Mouse (Mus musculus) kidney, postnatal 4 days (tissue): ENCODE data around the gene Amz1.
A peak's percentile ranks its signal among the peaks of the same experiment; 100 is the strongest.

Experiments
- DNase-seq, 2 experiments: peaks; one replicate each; pipeline ENCODE4 v3.0.0; 2021; ENCODE audit warnings: mixed read lengths in 2 of 2

Gene Amz1

DNA sequence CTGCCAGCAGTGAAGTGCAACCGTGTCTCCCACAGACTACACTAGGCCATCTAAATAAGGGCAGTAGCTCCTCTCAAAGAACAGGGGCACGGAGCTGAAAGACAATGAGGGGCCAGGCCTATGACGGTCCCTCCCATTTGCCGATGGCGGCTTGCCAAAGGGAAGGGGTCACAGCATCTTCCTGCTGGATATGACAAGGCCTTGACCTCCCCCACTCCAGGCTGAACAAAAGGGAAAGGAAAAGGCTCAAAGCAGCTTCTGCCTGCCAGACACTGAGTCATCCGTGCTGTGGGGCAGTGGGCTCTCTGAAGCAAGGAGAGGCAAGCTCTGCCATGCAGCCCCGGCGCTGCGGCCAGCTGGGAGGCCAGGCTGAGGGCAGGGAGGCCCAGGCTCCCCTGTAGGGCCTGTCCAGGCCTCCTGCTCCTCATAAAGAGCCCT is 43.8 kb downstream of the Amz1 start:
- peak; percentile 93 to 95 for DNase-seq

DNA sequence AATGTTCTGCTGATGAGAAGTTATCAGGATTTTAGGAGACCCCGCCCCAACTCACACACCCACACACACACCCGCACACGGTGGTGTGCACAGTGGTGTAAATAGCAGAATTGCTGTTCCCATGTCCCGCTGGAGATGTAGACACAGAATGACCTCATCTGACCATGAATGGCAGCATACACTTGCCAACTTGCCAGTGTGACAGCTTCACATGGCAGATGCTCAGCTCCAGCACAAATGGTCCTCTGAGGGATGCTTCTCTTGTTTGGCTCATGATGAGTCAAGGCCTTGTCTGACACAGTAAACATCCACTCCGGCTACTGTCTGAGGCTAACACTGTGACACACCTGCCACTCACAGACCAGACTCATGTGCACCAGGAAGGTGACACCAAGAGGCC is 44.4 kb downstream of the Amz1 start:
- no peak for DNase-seq

DNA sequence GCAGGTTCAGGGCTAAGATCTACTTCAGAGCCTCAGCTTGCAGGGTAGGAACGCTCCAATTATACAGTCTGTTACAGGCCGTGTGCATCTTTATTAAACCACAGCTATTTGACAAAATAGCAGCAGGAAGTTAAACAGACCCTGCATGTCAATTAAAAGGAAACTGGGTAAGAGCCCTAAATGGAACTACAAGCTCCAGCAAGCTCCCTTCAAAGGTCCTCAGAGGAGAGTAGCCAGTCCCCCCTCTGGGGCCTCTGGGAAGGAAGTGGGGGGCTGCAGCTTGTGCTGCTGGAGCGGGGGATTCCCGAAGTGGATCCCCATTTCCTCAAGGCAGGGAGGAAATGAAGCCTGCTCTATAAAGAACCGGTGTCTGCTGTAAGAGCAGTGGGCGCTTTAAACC is 47.7 kb downstream of the Amz1 start:
- DNase-seq, result peak; percentile 42 to 62

DNA sequence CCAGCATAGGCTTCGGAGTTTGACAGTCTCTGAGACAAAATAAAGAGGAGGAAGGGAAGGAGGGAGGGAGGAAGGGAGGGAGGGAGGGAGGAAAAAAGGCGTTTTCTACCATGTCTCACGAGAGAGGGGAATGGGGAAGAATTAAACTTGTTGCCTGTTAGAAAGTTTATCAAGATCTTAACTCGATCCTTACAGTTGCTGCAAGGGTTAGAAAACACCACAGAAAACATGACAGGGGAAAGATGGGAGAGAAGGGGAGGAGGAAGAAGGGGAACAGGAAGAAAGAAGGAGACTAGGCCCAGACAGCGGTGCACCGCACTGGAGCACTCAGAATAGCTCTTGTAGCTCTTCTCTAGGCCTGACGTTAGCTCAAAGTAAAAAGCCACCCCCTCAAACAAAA is 48.2 kb downstream of the Amz1 start:
- no peak for DNase-seq

DNA sequence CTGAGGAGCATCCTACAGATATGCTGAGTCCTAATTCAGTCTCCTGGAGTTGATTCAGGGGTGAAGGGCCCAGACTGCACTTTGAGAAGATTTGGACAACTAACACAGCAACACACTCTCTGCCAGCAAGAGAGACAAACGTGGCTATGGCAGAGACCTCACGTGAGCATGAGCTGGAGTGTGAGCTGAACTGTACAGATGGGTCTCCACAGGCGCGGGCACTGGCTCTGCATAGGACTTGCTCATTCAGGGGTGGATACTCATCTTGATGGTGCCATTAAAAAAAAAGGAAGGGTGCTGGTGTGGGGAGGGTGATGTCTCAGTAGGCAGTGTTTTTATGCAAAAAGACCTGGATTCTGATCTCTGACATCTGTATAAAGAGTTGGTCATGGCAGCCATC is 51.2 kb downstream of the Amz1 start:
- no peak for DNase-seq

DNA sequence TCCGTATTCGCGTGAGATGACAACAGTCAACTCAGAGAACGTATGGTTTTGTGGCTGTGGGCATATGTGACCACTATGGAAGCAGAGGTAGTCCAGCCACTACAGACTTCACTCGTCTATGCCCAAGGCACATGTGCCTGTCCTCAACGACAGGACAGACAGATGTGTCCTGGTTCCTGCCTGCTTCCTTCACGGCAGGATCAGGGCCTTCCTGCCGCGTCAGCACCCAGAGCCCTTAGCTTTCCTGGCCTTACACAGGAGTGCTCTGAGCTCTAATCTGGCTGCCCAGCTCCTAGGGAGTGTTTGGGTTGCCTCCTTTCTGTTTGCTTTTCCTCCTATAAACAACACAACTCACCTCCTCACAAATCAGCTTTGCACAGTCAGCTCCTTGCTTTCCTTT is 53.0 kb downstream of the Amz1 start:
- DNase-seq, result peak in 1 of 2 experiments; percentile 47

DNA sequence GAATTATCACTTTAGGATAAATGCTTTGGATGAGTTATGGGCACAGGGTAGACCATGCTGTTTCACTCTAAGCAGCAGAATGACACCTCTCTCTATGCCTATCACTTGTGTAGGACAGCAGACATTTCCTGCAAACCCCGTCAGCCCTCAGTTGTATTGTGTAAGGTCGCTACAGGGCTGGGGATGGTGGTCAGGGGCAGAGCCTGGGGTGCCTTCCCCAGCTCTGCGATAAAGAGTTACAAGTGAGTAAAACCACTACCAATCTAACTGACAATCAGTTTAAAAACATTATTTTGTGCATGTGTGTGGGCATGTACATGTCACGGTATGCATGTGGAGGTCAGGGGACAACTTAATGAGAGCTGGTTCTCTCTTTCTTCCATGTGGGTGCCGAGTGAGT is 57.2 kb downstream of the Amz1 start:
- DNase-seq, result no peak

DNA sequence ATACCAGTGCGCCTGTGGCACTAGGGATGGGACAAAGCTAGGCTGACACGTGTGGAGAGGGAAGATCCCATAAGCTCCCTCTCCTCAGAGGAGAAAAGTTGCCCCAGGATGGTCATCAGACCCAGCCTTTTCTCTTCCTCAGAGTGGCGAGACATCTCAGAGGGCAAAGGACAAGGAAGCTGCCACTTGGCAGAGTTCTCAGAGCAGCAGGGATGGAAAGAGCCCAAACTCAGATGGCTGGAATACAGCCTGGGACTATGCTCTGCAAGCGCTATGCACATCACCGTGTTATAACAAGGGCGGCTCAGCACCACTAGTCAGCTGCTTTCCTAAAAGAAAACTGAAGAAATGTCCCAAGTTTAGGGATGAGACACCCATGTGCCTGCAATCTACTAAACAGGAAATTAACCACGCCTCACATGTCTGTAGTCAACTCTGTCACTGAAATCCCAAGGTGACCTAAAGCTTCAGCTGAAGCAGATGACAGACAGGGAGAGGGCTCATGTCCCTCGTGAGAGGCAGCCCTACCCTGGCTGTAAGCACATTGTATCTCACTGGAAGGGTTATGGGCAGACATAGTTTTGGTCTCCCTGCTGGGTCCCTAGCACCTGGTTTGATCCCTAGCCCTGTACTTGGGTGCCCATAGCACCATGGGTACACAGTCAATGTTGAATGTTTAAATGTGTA is 58.1 kb downstream of the Amz1 start:
- DNase-seq, result no peak

DNA sequence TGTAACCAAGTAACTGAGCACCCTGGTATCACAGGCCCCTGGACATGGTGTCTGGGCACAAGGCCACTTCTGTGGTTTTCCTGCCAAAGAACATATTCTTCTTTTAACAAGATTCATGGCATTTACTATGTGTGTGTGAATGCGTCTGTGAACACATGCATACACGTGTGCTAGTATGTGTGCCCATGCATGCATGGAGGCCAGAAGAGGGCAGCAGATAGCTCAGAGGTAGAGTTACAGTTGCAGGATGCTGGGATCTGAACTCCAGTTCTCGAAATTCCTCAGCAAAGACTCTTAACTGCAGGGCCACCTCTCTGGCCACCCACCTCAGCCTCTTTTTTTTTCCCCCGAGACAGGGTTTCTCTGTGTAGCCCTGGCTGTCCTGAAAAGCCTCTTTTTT is 59.6 kb downstream of the Amz1 start:
- no peak for DNase-seq

DNA sequence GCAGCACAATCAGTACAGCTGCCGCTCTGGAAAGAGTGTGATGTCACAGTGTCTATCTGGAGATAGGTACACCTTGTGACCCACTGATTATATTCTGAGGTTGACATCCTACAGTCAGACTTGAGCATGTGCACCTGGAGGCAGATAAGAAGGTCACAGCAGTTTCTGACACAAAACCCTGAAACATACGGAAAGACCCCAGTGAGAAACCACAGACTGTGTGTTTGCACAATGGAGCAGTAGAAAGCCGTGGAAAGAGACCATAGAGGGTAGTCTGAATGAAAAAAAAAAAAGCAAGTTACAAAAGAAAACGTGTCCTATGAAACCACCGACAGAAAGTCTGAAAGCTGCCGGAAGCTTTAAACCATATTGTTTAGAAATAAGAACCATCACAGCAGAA is 60.4 kb downstream of the Amz1 start:
- no peak for DNase-seq

DNA sequence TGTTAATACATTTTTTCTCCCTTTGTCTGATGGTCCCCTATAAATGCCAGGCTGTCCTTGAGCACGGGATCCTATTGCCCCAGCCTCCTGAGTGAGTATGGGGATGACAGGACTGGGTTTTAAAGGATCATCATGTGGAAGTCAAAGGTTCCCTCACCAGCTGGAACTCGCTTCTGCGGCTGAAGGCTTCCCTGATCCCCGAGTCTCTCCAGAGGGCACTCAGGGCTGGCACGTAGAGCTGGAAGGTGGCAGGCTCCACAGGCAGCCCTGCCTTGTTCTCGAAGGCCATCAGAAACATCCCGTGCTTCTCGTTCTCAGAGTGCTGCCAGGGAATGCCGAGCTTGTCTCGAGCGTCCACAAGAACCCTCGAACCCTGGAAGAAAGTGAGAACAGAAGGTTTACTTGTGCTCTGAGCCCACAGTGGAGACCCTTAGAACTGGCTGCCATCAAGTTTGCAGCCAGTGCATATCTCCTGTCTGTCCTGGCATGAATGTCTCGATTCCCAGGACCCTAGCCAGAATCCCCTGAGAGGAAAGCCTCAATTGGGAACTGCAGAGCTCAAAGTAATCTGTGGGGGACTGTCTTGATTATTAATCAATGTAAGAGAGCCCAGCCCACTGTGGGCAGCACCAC is 61.4 kb downstream of the Amz1 start:
- DNase-seq, result no peak

DNA sequence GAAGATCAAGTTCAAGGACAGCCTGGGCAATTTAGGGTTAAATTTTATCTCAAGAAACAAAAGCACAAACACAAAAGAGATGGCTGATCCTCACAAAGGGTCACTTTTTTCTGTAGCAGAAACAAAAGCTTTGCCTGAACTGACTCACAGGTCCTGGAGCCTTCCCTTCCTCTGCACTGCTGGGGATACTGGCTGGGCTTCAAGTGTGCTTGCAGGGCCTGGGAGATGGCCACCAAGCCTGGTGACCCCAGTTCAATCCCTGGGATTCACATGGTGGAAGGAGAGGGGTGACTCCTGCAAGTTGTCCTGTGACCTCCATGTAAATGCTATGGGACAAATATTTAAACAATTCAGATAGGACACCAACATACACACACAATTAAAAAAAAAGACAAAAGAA is 65.6 kb downstream of the Amz1 start:
- no peak for DNase-seq

DNA sequence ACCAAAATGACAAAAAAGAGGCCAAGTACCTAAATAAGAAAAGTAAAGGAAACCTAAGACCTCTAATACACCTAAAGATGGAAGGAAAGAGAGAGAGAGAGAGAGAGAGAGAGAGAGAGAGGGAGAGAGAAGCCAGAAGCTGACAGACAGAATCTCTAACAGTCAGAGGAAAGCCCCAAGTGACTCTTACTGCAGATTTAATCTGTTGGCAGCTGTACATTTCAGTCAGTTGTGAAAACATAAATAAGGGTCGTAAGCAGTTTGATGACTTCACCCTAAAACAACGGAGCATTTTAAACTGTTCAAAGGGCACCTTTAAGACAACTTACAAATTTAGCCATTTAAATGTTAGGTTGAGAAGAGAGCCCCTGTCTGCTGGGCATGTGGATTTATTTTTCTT is 66.5 kb downstream of the Amz1 start:
- DNase-seq, result no peak

DNA sequence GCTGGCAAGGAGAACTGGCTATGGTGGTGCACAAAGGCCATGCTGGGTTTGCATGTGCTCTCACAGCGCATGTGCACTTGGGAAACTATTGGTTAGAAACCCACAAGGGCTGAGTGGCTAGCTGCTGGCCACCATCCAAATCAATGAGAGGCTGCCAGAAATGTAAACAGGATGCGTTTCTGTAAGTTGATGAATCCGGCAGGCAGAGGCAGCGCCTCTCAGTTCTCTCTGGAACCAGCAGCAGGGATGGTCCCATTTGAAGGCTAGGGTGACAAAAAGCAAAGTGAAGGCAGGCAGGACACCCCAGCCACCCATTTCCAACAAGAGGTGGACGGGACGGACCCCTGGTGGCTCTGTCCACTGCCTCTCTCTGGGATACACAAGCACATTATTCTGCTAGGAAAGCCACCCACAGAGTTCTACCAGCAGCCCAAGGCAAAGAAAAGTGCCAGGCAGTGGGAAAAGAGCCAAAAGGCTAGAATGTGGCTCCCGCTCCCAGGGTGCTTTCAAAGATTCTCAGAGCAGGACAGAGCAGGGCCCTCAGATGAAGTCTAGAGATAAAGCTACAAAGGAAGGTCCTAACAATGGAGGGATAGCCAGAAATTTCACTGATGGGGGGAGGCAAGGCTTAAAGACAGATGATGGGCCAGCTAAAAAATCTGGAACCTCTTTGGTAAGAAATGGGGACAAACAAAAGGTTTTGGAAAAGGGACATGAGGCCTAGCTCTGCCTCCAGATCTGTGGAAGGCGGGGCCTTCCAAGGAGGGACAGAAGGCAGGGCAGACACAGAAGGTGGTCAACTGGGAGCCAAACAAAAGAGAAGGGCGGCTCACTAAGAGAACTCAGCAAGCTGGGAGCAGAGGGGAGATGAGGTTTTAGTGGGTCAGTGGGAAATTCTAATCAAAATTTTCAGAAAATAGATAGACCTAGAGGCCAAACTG is 67.3 kb downstream of the Amz1 start:
- DNase-seq, result peak; percentile 70 to 79

DNA sequence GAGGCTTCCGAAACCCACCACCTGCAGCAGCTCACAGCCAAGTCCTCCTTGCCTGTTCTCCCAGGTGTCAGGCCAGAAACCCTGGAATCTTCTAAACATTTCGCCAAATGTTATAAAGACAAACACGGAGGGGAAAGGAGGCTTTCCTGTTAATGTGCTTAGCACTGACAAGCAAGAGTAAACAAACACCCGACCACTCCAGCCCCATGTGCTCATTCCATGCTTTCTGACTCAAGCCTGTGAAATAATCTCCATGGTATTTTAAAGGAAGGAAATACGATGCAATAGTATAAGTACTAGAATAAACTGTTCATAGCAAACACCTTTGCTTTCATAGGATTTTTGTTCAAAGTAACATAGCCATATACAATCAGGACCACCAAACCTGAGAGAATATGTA is 68.3 kb downstream of the Amz1 start:
- no peak for DNase-seq

DNA sequence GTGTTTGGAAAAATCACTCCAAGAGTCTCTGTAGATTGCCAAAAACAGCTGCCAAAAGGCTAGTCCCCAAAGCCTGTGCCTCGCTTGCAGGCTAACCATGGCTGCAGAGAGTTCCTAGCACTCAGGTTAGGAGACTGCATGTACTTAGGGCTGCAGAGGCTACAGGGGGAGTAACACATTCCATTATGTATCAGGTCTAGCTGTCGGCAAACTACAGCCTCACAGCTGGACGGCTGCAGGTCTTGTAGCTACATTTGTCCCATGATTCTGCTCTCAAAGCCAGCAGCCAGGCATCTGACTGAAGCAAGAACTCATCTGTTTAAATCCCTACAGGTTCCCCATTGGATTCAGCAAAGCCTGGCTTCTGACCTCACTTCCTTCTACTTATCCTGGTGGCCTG is 70.8 kb downstream of the Amz1 start:
- no peak for DNase-seq

DNA sequence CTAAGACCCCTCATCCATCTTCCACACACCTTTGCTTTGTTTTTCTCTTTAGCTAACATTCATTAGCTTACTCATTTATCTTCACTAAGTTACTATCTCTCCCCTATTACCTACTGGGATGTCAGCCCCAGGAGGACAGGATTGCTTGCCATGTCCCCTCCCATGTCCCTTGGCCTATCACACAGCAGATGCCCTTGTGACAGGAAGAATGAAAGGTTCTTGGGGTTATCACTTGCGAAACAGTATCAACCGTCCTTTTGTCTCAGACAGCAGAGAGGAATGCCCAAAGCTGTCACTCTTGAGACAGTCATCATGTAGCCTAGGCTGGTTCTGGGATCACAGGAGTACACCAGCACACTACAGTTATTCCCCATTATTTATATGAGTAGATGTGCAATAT is 71.2 kb downstream of the Amz1 start:
- no peak for DNase-seq

DNA sequence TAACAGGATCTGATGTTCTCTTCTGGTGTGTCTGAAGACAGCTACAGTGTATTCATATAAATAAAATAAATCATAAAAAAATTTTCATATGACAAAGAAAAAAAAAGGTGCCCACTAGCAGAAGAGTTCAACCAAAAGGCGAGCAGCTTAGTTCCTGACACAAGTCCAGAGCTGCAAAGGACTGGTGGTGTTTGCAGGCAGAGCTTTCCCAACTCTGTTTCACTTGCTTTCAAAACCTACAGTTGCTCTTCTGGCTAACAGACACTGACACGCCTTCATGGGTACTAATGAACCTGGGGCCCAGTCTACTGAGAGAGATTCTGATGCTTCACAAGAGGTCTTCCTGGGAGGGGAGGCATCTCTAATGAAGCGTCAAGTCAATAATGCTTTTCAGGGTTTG is 72.1 kb downstream of the Amz1 start:
- DNase-seq, result no peak

DNA sequence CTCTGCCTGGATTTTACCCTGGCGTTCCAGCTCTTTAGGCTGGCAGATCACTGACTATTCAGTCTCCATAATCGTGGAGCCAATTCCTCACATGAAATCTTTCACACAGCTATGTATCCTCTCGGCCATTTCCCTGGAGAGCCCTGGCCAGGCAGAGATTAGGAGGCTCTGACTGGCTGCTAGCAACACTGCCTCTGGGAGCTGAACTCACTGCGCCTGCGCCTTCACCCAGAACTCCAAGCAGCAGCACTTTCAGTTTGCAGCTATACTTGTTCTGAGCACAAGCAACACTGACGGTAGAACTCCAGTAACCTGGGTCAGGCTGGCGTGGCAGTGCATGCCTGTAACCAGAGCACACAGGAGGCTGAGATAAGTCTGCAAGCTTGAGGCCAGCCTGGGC is 74.2 kb downstream of the Amz1 start:
- peak in 1 of 2 experiments; percentile 35 for DNase-seq

DNA sequence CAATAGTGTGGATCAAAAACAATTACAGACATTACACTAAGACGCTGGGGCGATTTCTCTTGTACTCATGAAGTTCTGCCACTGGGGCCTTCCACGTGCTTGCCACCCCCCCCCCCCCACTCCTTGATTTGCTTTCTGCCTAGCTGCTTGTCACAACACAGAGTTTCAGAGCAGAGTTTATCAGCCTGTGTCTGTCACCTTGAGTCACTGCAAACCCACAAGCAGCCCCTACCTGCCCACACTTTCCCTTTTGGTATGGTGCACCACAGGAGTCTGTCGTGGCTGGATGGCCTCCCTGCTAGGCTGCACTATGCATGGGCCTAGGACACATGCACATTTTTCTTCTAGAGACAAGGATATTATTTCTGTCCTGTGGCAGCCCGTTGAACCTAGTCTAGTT is 74.8 kb downstream of the Amz1 start:
- no peak for DNase-seq

DNA sequence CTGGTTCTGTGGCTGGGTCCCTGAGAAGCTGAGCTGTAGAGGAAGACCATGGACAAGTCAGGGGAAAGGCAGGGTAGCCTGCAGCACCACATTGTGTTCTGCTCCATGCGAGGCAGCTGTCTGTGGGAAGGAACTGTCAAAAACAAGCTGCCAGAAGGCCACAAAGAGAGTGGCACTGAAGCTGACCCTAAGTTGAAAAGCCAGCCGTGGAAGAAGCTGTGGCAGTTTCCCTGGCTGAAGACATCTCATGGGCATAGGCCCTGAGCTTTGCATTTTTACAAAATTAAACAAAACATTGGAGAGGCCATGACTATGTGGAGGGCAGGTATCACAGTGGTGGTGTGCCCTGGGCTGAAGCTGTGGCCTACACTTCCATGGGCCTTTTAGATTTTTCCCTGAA is 75.3 kb downstream of the Amz1 start:
- DNase-seq, result no peak

DNA sequence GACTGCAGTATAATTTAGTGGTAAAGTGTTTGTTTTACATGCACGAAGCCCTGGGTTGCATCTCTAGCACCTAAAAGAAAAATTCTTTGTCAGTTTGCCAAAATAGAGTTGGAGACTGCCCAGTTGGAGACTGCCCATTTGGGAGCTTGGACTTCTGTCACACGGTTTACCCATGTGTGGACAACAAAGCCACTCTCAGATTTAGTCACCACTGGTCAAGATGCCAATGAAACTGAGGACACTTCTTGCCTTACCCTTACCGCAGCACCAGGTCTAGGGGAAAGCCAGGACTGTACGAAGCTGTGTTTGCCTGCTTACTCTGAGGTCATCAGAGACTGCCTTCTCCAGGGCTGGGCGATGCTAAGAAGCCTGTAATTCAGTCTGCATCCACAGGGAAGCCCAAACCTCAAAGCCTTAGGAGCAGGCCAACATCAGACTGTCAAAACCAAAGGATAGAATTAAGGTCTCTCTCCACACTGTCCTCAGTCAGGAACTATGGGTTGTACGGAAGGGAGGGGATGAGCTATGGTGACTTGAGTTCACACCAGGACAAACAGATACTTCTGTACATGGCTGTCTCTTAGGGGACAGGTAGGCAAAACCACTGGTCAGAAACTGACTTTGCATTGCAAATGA is 76.5 kb downstream of the Amz1 start:
- DNase-seq, result no peak

DNA sequence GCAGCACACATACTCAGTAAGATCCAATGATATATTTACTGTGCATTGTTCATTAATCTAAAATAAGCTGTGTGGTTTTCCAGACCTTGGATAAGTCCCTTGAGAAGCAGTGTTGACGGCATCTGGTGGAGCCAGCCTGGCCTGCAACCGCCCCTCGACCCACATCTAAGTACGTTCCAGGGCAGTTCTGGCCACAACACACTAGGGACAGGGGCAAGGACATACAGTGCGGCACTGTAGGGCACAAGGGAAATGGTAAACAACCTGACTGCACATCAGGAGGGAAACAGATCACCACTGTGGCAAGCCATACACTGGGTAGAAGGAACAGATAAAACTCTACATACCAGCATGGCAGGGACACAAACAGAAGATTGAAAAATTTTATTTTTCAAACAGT is 77.9 kb downstream of the Amz1 start:
- no peak for DNase-seq
